Mouse (Mus musculus): ENCODE results near the gene Hist1h2ab.
"Not testable (repeated sequence)": the region's sequence is repeated elsewhere in the genome, so short reads cannot be mapped to it uniquely, and the experiment has no call there.

The Hist1h2ab gene

GRCm38 (mm10) chr13:23750839-23751477 is at the start of gene Hist1h2ab:
Hist1h2ab (plus strand) TSS chr13:23751126.
- DNase-seq (ENCODE audit: extremely low read depth, low read depth, low spot score), result not testable (repeated sequence)

- no peak for DNase-seq (ENCODE audit: extremely low read depth, low read depth, low spot score)
These were observed 48.7 kb upstream of the Hist1h2ab start for GRCm38 (mm10) chr13:23702220-23702619.

DNA sequence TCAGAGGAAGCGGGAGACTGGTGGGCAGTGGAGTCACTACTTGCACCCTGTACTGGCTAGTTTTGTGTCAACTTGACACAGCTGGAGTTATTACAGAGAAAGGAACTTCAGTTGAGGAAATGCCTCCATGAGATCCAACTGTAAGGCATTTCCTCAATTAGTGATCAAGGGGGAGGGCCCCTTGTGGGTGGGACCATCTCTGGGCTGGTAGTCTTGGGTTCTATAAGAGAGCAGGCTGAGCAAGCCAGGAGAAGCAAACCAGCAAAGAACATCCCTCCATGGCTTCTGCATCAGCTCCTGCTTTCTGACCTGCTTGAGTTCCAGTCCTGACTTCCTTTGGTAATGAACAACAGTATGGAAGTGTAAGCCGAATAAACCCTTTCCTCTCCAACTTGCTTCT is 48.1 kb upstream of the Hist1h2ab start:
- DNase-seq (ENCODE audit: extremely low read depth, low read depth, low spot score), result not testable (repeated sequence)

GRCm38 (mm10) chr13:23705751-23706356 is 45.1 kb upstream of the Hist1h2ab start:
- DNase-seq (ENCODE audit: extremely low read depth, low read depth, low spot score), result no peak

- DNase-seq (ENCODE audit: extremely low read depth, low read depth, low spot score), result no peak
These were observed 44.2 kb upstream of the Hist1h2ab start for GRCm38 (mm10) chr13:23706771-23707170.

GRCm38 (mm10) chr13:23708041-23708440 is 42.9 kb upstream of the Hist1h2ab start:
- DNase-seq (ENCODE audit: extremely low read depth, low read depth, low spot score), result no peak

DNA sequence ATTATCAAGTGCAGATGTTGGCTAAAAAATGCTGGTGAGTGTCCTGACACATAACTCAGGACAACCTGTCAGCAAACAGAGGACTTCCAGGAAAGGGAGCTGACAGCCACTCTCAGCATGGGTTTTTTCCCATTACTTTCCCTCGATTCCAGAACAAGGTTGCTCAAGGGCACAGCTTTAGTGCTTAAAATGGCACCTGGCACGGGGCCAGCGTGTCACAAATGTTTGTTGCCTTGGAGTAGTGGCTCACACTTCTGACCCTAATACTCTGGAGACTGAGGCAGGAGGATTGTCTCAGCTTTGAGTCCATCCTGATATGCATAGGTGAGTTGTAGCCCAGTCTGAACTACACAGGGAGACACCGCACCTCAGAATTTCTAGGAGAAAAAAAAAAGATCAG is 42.3 kb upstream of the Hist1h2ab start:
- no peak for DNase-seq (ENCODE audit: extremely low read depth, low read depth, low spot score)

DNA sequence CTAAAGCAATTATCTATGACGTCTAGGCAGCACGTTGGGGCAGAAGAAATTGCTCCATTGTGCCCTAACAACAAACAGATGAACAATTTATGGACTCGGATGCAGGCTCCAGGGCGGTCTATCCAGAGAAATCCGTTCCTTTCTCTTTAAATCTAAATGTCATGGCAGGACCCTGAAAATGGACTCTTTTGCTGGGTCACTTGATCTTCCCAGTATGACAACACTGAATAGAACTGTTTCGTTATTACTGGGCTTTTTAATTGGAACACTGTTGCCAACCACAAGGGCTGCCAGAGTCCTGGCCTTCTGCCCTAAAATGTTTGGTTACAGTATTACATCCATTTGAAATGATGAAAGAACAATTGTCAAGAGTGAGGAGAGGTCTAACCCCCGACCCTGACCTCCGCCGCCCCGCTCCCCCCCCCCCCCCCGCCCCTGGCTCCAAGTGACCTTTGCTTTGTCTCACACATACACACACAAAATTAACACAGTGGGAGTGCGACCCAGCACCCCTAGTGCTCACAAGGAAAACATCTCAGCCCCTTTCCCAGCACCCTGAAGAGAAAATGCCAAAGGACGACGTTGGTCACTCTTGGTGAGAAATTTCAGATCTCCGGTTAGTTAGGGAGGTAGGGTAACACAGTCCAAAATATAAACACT is 41.1 kb upstream of the Hist1h2ab start:
- DNase-seq (ENCODE audit: extremely low read depth, low read depth, low spot score), result no peak

DNA sequence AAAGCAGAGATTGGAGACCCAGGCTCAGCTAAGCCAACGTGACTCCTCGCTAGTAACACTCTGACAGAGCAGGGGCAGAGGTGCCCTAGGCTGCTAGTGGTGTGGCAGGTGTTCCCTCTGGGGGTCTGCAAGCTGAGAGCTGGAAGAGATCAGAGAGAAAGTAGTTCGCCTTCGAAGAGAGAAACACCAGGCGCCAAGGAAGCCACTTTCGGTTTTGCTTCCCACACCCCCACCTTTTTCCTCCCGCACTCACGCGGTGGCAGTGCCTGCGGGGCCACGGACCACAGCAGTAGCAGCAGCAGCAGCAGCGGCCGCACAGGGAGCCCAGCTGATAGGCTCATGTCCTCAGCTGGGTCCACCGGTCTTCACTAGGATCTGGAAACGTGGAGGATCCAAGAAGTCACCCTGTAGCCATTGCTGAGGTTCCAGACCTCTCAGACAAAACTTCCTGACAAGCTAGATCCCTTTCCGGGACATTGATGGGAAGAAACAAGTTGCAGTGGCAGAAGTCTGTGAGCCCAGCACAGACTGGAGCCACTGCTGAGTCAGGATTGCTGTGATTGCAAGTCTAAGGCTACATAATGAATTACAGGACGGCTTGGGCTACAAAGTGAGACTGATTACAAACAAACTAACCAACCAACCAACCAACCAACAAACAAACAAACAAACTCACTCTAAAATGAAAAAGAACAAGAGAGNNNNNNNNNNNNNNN is 40.4 kb upstream of the Hist1h2ab start, which contains the start of gene Hfe:
Hfe (minus strand) TSS at position 481 of the 716 bp plus-strand sequence.
- DNase-seq (ENCODE audit: extremely low read depth, low read depth, low spot score), result no peak

DNA sequence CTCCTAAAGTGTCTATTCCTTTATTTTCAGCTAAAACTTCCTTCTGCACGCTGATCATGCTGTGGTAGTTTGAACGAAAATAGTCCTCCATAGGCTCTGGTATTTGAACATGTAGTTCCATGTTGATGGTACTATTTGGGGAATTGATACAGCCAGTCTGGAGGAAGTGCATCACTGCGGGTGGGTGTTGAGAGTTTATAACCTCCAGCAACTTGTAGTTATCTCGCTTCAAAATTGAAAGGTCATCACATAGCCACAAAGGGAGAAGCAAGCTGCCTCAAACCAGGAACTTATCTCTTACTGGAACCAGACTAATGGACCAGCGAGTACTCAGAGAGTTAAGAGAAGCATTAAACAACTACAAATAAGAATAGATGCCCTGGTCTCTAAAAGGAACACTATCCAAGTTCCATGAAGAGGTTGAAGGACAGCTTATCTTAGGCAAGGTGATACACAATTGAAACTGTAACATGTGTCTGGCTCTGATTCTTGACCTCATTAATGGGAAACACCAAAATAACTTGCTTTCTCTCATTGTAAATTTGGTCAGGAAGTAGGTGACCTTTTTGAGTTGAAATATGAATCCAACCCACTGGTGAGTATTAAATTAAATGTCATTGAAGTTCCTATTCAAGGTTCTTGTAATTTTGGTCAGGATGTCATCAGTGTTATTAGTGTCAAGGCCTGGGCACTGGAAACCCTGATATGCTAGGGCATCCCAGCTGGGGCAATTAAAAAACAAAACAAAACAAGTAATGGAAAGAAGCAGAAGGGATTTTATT is 34.5 kb upstream of the Hist1h2ab start:
- DNase-seq (ENCODE audit: extremely low read depth, low read depth, low spot score), result no peak

DNA sequence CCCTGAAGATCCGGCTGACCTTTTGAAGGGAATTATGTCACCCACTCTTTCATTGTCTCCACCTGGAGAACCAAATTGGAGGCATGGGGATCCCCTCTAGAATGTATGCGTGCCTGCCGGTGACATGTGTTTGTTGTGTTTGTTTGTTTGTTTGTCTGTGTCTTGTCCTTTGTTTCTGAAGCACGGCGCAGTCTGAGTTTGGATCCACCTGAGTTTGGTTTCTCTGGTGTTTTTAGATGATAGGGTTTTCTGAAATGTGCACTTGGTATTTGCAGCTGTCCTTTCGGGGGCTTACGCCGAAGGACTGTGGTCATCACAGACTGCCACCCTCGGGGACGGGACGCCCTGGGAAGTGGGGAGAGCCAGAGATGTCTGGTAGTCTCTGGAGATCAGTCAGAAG is 33.8 kb upstream of the Hist1h2ab start:
- DNase-seq (ENCODE audit: extremely low read depth, low read depth, low spot score), result no peak

GRCm38 (mm10) chr13:23717593-23718245 is 33.2 kb upstream of the Hist1h2ab start:
- DNase-seq (ENCODE audit: extremely low read depth, low read depth, low spot score), result not testable (repeated sequence)

- no peak for DNase-seq (ENCODE audit: extremely low read depth, low read depth, low spot score)
These were observed 26.7 kb upstream of the Hist1h2ab start for GRCm38 (mm10) chr13:23724239-23724638.

DNA sequence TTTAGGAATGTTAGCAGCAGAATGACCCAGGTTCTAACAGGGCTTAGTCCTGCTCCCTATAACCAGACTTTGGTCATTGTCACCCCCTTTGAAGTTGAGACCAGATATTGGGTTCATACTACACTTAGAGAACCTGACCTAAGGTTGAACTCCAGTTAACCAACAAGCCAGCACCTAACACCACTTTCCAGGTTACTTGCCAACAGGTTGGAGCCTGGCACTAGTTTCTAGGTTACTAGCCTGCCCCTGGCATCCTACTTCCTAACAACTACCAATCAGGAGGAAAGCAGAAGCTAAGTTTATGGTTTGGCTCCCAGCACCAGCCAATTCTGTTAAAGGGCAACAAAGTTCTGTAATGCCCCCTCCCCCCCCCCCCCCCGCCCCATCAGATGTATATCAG is 25.7 kb upstream of the Hist1h2ab start:
- no peak for DNase-seq (ENCODE audit: extremely low read depth, low read depth, low spot score)

DNA sequence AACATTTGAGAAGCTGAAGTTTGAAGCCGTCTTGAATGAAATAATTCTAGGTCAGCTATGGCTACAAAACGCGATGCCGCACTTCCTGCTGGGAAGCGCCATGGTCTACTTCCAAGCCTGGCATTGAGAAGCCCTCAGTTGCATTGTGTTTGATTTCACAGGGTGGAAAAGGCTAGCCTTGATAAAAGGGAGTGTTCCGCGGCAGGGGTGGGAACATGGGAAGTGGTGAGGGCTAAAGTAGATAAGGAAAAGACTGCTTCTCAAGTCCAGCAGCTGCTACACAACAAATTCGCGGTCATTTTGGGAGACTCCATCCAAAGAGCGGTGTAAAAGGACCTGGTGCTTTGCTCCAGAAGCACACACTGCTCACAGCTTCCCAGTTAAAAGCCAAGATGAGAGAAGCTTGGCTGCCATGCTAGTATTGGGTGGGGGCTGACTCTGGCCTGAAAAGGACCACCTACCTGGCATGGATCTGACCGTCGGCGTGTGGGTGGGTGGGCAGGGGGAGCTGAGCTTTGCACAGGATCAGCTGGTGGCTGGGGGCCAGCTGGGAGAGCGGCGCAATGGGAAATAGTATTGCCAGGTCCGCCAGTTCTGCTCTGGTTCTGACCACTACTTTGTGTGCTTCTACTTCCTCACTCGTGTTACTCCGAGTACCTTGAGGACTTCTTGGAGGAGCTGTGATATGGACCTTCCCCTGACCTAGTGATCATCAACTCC is 22.3 kb upstream of the Hist1h2ab start:
- DNase-seq (ENCODE audit: extremely low read depth, low read depth, low spot score), result no peak

- DNase-seq (ENCODE audit: extremely low read depth, low read depth, low spot score), result no peak
These were observed 21.8 kb upstream of the Hist1h2ab start for GRCm38 (mm10) chr13:23729192-23729525.

DNA sequence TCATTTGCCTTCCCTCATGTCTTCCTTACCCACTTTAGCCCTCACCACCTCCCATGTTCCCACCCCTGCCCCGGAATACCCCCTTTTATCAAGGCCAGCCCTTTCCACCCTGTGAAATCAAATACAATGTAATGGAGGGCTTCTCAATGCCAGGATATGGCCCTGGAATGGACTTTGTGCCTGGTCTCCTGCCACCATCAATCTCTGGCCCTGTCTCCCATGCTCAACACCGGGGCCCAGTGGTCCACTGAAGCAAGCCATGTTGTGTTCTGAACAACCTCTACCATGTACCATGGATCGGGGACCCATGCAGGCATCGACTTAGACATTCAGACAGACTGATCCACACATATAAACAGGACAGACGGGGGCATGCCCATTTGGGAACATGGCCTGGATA is 21.2 kb upstream of the Hist1h2ab start:
- no peak for DNase-seq (ENCODE audit: extremely low read depth, low read depth, low spot score)

DNA sequence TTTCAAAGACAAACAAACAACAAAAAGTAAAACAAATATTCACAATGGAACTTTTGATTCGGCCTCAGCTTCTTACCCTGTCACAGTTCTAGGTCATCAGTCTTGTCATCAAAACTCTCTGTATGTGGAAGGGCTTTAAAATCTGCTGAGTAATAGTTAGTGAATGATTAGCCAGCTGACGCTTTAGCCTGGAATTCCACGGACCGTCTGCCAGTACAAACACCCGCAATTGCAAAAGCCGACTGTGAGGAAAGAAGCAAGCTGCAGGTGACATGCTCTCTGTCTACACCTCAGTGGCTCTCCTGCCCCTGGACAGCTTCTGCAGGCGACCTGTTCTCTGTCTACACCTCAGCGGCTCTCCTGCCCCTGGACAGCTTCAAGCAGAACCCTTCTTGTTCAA is 20.4 kb upstream of the Hist1h2ab start:
- DNase-seq (ENCODE audit: extremely low read depth, low read depth, low spot score), result no peak

DNA sequence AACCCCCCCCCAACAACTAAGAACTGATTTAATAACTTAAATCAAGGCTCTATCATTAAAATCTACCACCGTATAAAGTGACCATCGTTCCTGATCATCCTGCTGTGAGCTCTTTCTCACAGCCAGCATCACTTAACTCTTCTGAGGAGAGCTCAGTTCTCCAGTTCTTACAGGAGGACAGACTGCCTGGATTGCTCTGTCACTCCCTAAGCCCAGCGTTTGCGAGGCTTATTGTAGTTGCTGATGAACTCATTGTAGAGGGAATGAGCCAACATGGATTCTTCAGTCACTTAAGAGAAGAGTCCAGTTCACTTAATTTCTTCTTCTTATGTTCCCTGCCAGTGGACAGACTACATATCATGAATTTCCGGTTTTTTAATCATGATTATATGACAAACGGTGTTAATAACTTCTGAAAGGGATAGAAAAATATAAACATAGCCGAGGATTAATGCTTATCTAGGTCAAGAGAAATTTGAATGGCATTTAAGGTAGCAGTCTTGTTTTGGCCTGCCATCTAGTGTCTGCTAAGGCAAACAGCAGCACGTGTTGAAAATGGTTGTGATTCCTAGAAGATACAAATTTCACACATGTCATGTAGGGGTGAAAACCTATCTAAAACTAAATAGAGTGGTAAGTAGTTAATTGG is 18.6 kb upstream of the Hist1h2ab start:
- no peak for DNase-seq (ENCODE audit: extremely low read depth, low read depth, low spot score)
